Mouse (Mus musculus) heart, postnatal 0 days (tissue): ENCODE measurements around the gene Upp2. TPM values are rescaled to one million over a fixed set of nuclear protein-coding genes. Genes with fewer than 3 reads are reported as not detected.

Experiments
- ATAC-seq: fragments of 200-750 bp; cut with Nextera tagmentation; 2 replicates; pipeline ENCODE4 v1.8.0; 2017; ENCODE audit warnings: low read depth, moderate number of reproducible peaks, moderate library complexity; ENCODE audit not compliant: insufficient read depth
- DNase-seq: peaks from one replicate; pipeline ENCODE4 v3.0.0-alpha.2; 2016; ENCODE audit warnings: low spot score
- H3K27ac ChIP-seq: fragments of 300-500 bp; sonication (generic); 2 replicates; pipeline ENCODE4 v1.5.1; 2014; ENCODE audit warnings: low read depth, mild to moderate bottlenecking
- H3K27me3 ChIP-seq: fragments of 300-500 bp; sonication (generic); 2 replicates; pipeline ENCODE4 v1.6.1; 2014; ENCODE audit warnings: low read length, mixed read lengths; ENCODE audit not compliant: control insufficient read depth, insufficient read depth
- H3K36me3 ChIP-seq: fragments of 300-500 bp; sonication (generic); replicated peaks from 2 replicates; pipeline ENCODE4 v1.6.1; 2014; ENCODE audit warnings: low read length, mixed read lengths; ENCODE audit not compliant: control insufficient read depth, insufficient read depth
- H3K4me1 ChIP-seq: fragments of 300-500 bp; sonication (generic); 2 replicates; pipeline ENCODE4 v1.6.1; 2014; ENCODE audit warnings: antibody characterized with exemption; ENCODE audit not compliant: control insufficient read depth, insufficient read depth
- H3K4me2 ChIP-seq: fragments of 300-500 bp; sonication (generic); 2 replicates; pipeline ENCODE4 v1.6.1; 2014; ENCODE audit warnings: low read depth, mild to moderate bottlenecking, low read length, moderate library complexity
- H3K4me3 ChIP-seq: fragments of 300-500 bp; sonication (generic); 2 replicates; pipeline ENCODE4 v1.5.1; 2014; ENCODE audit warnings: low read depth, low read length
- H3K9ac ChIP-seq: fragments of 300-500 bp; sonication (generic); replicated peaks from 2 replicates; pipeline ENCODE4 v1.6.1; 2014; ENCODE audit warnings: low read depth, low read length, mixed read lengths
- H3K9me3 ChIP-seq: fragments of 300-500 bp; sonication (generic); replicated peaks from 2 replicates; pipeline ENCODE4 v1.6.1; 2016; ENCODE audit warnings: low read length; ENCODE audit not compliant: control insufficient read depth
- CTCF ChIP-seq: IDR thresholded peaks from 2 replicates; pipeline ENCODE4 v1.5.1; 2016; ENCODE audit warnings: antibody characterized with exemption, control low read depth, low read depth
- EP300 ChIP-seq: IDR thresholded peaks from 2 replicates; pipeline ENCODE4 v1.6.1; 2016; ENCODE audit warnings: antibody characterized with exemption, low read depth
- WGBS: fragments of 180-500 bp; shearing (Covaris S2); extraction: QIAGEN DNeasy Blood & Tissue Kit; methylation state at CpG from one replicate; pipeline ENCODE4 v1.1.7; 2014; 5-methylcytosine and 5-hydroxymethylcytosine counted together
- polyA plus RNA-seq: library from polyadenylated mRNA; unstranded; fragments of >200 nt; fragmentation: Nextera tagmentation; extraction: Ambion mirVana; gene quantifications from 2 replicates; pipeline ENCODE4 v1.2.1, GENCODE M21; 2015
- total RNA-seq: library from RNA; depleted of rRNA; stranded (reverse); fragments of >200 nt; gene quantifications from 2 replicates; pipeline ENCODE4 v1.2.3, GENCODE M21; 2014; ENCODE audit warnings: low replicate concordance

The Upp2 gene
- total and polyA plus RNA-seq, 2 experiments from 2014 or later = 0.92 to 4.3 TPM

DNA sequence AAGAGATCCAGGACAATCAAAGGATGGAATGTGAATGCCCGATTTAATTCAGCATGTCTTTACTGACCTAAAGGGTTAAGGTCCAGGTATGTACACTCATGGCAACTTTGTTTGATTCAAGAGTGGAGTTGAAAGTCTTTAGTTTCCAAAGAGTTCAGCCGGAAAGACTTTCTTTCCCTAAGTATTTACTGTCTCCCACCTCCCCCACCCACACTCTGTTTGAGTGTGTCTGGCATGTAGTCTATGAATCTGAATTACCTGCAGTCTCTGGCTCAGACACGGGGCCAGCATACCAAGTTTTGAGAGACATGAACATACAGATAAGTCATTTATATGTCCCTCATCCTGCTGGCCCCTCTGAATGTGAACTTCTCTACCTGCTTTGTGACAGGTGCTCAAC lies 219.1 kb downstream of the Upp2 start:
- Histone ChIP-seq H3K27ac (no peak overlapping the region), H3K4me1 (no peaks in the 10 kb centered on the region), H3K9me3 (no peaks in the 10 kb centered on the region), H3K4me3 (no peak overlapping the region), H3K27me3 (no peaks in the 10 kb centered on the region), H3K9ac (no peak overlapping the region), H3K4me2 (no peak overlapping the region), H3K36me3 (no peaks in the 10 kb centered on the region)
- no peak for TF ChIP-seq CTCF
- TF ChIP-seq EP300 = no peak
- ATAC-seq (no peak), DNase-seq (no peak)
- WGBS = 64% methylated on average over 3 of the region's 3 CpGs

DNA sequence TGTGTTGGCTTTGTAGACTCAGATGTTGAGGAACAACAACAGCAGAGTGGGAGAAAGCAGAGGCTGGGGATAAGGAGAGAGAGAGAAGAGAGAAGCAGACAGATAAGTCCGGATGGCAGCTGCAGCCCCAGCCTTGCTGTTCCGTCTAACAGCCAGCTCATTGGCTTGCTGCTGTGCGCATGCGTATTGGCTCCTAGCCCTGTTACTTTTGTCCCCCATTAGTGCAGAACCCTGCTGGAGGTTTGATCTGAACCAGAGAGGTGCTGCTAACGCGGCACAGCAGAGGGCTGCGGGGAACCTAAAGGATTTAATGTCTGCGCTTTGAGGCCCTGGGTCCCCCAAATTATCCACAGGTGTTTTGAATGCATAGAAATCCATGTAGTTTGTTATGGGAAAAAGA lies 219.6 kb downstream of the Upp2 start:
- ATAC-seq (no peak), DNase-seq (no peak)
- Histone ChIP-seq H3K27me3 (no peaks in the 10 kb centered on the region), H3K4me2 (no peak overlapping the region), H3K4me1 (no peaks in the 10 kb centered on the region), H3K9ac (no peak overlapping the region), H3K4me3 (no peak overlapping the region), H3K9me3 (no peaks in the 10 kb centered on the region), H3K36me3 (no peaks in the 10 kb centered on the region), H3K27ac (no peak overlapping the region)
- TF ChIP-seq CTCF (no peak), EP300 (no peak)
- WGBS = 58% methylated on average over 8 of the region's 8 CpGs

DNA sequence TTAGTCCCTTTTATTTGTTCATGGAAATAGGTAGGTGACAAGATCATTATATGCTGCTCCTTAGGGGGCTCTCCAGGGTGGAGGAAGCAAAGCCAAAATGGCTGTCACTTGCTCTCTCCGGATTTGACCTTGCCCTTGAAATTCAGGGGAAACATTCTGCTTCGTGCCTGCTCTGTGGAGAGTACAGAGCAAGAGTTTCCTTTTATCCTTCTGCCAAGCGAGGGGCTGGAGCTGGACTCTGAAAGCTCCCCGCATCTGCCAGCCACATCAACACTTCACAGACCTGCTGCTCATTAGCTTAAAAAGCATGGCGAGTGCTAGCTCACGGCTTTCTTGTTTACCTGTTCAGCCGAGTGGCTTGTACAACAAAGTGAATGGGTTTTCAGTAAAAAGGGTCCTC lies 220.3 kb downstream of the Upp2 start:
- WGBS = 47% methylated on average over 7 of the region's 7 CpGs
- Histone ChIP-seq H3K9ac (no peak overlapping the region), H3K27ac (no peak overlapping the region), H3K27me3 (no peaks in the 10 kb centered on the region), H3K4me1 (no peaks in the 10 kb centered on the region), H3K4me3 (no peak overlapping the region), H3K36me3 (no peaks in the 10 kb centered on the region), H3K9me3 (no peaks in the 10 kb centered on the region), H3K4me2 (no peak overlapping the region)
- DNase-seq (no peak), ATAC-seq (no peak)
- TF ChIP-seq CTCF = no peak
- TF ChIP-seq EP300 = no peak

DNA sequence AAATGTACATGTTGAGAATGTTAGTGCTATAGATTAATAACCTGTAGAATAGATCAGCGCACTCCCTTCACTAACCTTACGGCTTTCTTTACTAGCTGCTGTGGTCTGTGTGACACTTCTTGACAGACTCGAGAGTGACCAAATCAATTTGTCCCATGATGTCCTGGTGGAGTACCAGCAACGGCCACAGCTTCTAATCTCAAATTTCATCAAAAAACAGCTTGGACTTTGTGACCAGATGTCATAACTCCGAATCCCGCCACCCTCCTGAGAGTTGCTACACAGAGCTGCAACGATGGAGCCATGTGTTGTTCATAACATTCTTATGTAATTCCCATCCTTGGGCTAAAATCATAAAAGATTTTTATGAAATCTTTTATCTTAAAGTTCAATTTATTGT lies 222.8 kb downstream of the Upp2 start:
- no peak overlapping the region for H3K4me3 ChIP-seq
- H3K9ac ChIP-seq = no peak overlapping the region
- DNase-seq (no peak), ATAC-seq (no peak)
- no peak for TF ChIP-seq EP300
- TF ChIP-seq CTCF = no peak
- no peaks in the 10 kb centered on the region for H3K4me1 ChIP-seq
- H3K36me3 ChIP-seq = no peaks in the 10 kb centered on the region
- no peak overlapping the region for H3K4me2 ChIP-seq
- no peak overlapping the region for H3K27ac ChIP-seq
- H3K9me3 ChIP-seq = no peaks in the 10 kb centered on the region
- H3K27me3 ChIP-seq = no peaks in the 10 kb centered on the region
- 88% methylated on average over 7 of the region's 7 CpGs for WGBS

DNA sequence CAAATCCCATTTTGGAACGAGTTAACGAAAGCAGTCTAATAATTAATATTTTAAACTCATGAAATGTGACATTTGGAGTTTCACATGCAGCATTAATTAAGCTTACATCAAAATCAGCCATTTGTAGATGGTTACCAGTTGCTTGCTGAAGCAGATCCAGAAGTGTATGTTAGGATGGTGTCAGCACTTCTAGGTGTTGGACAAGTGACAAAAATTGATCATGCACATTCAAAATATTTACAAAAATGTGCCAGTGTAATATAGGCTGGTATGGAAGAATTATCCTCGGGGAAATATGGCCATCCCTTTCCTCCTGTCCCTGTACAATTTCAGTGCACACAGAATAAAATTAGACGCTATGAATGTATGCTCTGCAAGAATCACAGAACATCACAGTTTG lies 223.3 kb downstream of the Upp2 start:
- H3K4me1 ChIP-seq = no peaks in the 10 kb centered on the region
- TF ChIP-seq CTCF (no peak), EP300 (no peak)
- no peak overlapping the region for H3K4me3 ChIP-seq
- 88% methylated on average over 4 of the region's 4 CpGs for WGBS
- H3K27me3 ChIP-seq = no peaks in the 10 kb centered on the region
- ATAC-seq (no peak), DNase-seq (no peak)
- no peak overlapping the region for H3K27ac ChIP-seq
- H3K9ac ChIP-seq = no peak overlapping the region
- no peaks in the 10 kb centered on the region for H3K36me3 ChIP-seq
- H3K4me2 ChIP-seq = no peak overlapping the region
- H3K9me3 ChIP-seq = no peaks in the 10 kb centered on the region

DNA sequence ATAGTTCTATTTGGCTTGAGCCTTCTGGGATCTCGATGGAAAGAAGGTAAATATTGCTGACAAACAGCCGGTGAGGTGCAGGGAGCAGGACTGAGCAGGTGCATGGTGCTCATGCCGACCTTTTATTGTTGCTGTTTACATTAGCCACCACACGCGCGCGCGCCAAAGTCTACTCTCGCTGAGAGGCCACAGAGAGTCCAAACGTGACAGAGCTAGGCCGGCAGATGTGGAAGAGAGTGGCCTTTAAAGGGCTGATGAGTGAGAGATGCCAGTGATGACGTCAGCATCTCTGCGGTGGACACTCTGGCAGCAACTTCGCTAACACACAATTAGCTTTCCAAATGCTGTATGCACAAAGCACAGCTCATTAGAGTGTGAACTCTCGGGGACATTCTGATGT lies 227.4 kb downstream of the Upp2 start:
- no peaks in the 10 kb centered on the region for H3K9me3 ChIP-seq
- no peak overlapping the region for H3K4me3 ChIP-seq
- H3K4me2 ChIP-seq = no peak overlapping the region
- H3K36me3 ChIP-seq = no peaks in the 10 kb centered on the region
- H3K27ac ChIP-seq = no peak overlapping the region
- ATAC-seq = no peak
- 76% methylated on average over 15 of the region's 15 CpGs for WGBS
- TF ChIP-seq CTCF (no peak), EP300 (no peak)
- DNase-seq = no peak
- H3K27me3 ChIP-seq = no peaks in the 10 kb centered on the region
- no peaks in the 10 kb centered on the region for H3K4me1 ChIP-seq
- no peak overlapping the region for H3K9ac ChIP-seq
